Mouse (Mus musculus): ENCODE data around the gene Phrf1. TPM values are rescaled to one million over a fixed set of nuclear protein-coding genes. Genes with fewer than 3 reads are reported as not detected.
A peak's percentile ranks its signal among the peaks of the same experiment; 100 is the strongest.

Gene Phrf1
- polyA plus RNA-seq, 2 experiments, result 42.6 to 65.9 TPM

DNA sequence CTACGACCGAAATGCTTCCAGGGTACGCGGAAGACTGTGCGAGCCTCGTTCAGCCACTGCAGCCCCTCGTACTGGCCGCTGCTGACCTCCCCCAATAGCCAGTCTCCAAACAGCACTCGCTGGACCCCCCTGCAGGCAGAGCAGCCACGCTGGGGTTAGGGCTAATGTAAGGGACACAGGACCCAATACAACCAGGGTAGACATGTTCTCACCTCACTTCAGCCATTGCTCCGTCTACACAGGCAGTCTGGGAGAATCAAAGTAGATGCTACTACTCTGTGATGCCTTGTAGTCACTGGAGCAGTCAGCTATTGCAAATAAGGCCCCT, 36.8 kb downstream of the Phrf1 start:
- Histone ChIP-seq H3K4me1 (ENCODE audit: control insufficient read depth, insufficient read depth, low read length) (peaks cover 8% of the 10 kb centered on the region; the same call in 1 of the 2 replicates), H3K9ac (ENCODE audit: low read depth, low read length, severe bottlenecking) (no peak overlapping the region), H3K4me2 (replicated peaks; ENCODE audit: low read depth, low read length, severe bottlenecking) (peak overlapping the region; percentile 80; the same call in 1 of the 2 replicates), H3K27ac (replicated peaks; ENCODE audit: low read depth, low read length) (no peak overlapping the region), H3K4me3 (replicated peaks; ENCODE audit: low read length) (0 out of 2 replicates have a peak overlapping the region, but pooled peaks have one; percentile 46), H3K9me3 (ENCODE audit: control insufficient read depth, low read length) (no peaks in the 10 kb centered on the region), H3K27me3 (ENCODE audit: control insufficient read depth, insufficient read depth, low read length) (no peaks in the 10 kb centered on the region), H3K36me3 (ENCODE audit: control insufficient read depth, insufficient read depth, low read length) (peaks cover 41% of the 10 kb centered on the region)
- TF ChIP-seq POLR2A (IDR thresholded peaks at IDR 0.05; ENCODE audit: borderline replicate concordance, extremely low read depth, insufficient read depth, insufficient read length), result no peak
- 37% methylated on average over 11 of the region's 11 CpGs for WGBS
- no peak for DNase-seq (ENCODE audit: low spot score)
- ATAC-seq (ENCODE audit: low FRiP score, low read depth), result no peak

DNA sequence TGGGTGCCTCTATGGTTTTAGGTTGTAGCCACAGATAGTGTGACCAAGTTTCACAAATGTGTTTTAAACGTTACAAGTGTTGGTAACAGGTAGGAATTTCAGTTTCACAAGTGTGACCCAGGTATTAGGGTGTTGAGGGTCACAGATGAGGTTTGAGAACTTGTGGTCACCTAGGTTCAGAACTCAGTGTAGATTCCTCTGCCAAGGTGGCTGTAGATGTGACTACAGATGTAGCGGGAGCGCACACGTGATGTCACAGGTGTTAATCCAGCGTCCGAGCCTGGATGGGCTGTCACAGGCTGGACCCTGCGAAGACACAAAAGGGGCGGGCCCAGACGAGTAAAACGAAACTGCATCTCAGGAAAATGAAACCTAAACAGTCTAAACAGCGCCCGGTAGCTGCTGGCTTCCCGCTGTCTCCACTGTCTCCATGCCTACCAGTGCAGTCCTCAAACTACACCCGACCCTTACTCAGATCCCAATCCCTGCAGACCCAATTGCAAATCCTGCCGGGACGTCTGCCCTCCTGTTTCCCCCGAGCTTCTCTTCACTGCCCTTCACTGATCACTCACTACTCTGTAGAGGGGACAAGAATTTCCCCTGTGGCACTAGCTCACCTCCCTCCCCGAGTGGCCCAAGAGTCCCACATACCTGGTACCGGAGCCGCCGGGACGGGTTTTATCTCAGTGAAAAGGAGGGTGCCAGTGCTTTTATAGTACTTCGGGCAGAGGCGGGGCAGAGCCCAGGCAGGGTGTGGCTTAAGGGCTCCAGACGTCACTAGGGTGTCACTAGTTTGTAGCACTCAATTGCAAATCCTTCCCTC, 37.4 kb downstream of the Phrf1 start, which contains the start of gene Irf7:
Gene Irf7, minus strand, starts transcription at position 743 of the 823 bp plus-strand sequence.
- ATAC-seq (ENCODE audit: low FRiP score, low read depth) (peak; percentile 58; the same call in 1 of the 2 replicates), DNase-seq (ENCODE audit: low spot score) (peak; percentile 46)
- Histone ChIP-seq H3K36me3 (ENCODE audit: control insufficient read depth, insufficient read depth, low read length) (peaks cover 36% of the 10 kb centered on the region), H3K9me3 (ENCODE audit: control insufficient read depth, low read length) (no peaks in the 10 kb centered on the region), H3K9ac (ENCODE audit: low read depth, low read length, severe bottlenecking) (peak within 1 kb of the TSS; percentile 53), H3K27ac (replicated peaks; ENCODE audit: low read depth, low read length) (no peak within 1 kb of the TSS), H3K4me2 (replicated peaks; ENCODE audit: low read depth, low read length, severe bottlenecking) (peak within 1 kb of the TSS; percentile 80), H3K4me3 (replicated peaks; ENCODE audit: low read length) (peak within 1 kb of the TSS; percentile 46), H3K27me3 (ENCODE audit: control insufficient read depth, insufficient read depth, low read length) (no peaks in the 10 kb centered on the region), H3K4me1 (ENCODE audit: control insufficient read depth, insufficient read depth, low read length) (peaks cover 8% of the 10 kb centered on the region; the same call in 1 of the 2 replicates)
- no peak for TF ChIP-seq POLR2A (IDR thresholded peaks at IDR 0.05; ENCODE audit: borderline replicate concordance, extremely low read depth, insufficient read depth, insufficient read length)
- 8% methylated on average over 25 of the region's 25 CpGs for WGBS

DNA sequence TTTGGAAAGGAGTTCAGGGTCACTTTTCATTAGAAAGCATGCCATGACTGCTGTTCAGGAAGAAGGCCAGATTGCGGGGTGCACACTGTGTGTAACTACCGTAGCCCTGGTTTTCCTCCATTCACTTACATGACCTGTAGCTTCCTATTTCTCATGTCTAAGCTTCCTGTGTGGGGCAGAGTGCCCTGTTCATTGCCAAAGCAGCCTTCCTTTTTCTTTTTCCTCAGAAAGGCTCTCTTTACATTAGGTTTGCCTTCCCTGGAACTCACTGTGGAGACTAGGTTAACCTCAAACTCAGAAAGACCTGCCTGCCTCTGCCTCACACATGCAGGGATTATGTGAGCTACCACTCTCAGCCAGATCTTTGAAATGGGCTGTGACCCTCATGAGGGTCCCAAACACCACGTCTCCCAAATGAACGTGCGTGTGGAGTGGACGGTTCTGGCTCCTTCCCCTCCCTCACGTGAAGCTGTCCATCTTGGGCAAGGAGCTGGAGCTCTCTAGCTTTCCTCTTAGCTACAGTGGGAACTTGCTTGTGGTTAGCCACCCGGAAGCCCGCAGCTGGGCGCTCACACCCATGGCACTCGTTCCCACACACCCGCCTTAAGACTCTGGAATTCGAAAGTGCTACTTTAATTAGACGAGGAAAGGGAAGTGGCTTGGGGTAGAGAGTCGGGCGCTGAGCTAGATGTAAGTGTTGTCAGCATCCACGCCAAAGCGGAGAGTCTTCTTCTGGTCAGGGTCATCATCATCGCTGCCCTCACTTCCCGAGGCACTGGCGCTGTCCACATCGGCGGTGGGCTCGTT, 40.1 kb downstream of the Phrf1 start:
- no peaks in the 10 kb centered on the region for H3K27me3 ChIP-seq (ENCODE audit: control insufficient read depth, insufficient read depth, low read length)
- DNase-seq (ENCODE audit: low spot score), result no peak
- no peak for TF ChIP-seq POLR2A (IDR thresholded peaks at IDR 0.05; ENCODE audit: borderline replicate concordance, extremely low read depth, insufficient read depth, insufficient read length)
- no peaks in the 10 kb centered on the region for H3K9me3 ChIP-seq (ENCODE audit: control insufficient read depth, low read length)
- no peak overlapping the region for H3K4me3 ChIP-seq (replicated peaks; ENCODE audit: low read length)
- peaks cover 8% of the 10 kb centered on the region for H3K36me3 ChIP-seq (ENCODE audit: control insufficient read depth, insufficient read depth, low read length)
- no peak for ATAC-seq (ENCODE audit: low FRiP score, low read depth)
- 80% methylated on average over 24 of the region's 24 CpGs for WGBS
- H3K4me2 ChIP-seq (replicated peaks; ENCODE audit: low read depth, low read length, severe bottlenecking), result no peak overlapping the region
- H3K9ac ChIP-seq (ENCODE audit: low read depth, low read length, severe bottlenecking), result no peak overlapping the region
- H3K4me1 ChIP-seq (ENCODE audit: control insufficient read depth, insufficient read depth, low read length), result peaks cover 8% of the 10 kb centered on the region; the same call in 1 of the 2 replicates
- H3K27ac ChIP-seq (replicated peaks; ENCODE audit: low read depth, low read length), result no peak overlapping the region

DNA sequence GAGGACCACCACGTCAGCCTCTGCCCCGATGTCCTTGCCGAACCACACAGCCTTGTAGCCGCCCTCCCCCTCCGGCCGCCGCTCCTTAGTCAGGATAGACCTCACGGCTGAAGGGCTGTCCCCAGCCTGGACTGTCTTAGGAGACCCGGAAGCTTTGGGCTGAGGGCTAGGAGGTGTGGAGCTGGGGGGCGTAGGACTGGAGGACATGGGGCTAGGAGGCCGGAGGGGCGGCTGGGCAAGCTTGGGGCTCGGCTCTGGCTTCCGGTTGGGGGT, 40.6 kb downstream of the Phrf1 start:
- no peak for ATAC-seq (ENCODE audit: low FRiP score, low read depth)
- H3K9me3 ChIP-seq (ENCODE audit: control insufficient read depth, low read length), result no peaks in the 10 kb centered on the region
- H3K27me3 ChIP-seq (ENCODE audit: control insufficient read depth, insufficient read depth, low read length), result no peaks in the 10 kb centered on the region
- H3K4me2 ChIP-seq (replicated peaks; ENCODE audit: low read depth, low read length, severe bottlenecking), result no peak overlapping the region
- peaks cover 3% of the 10 kb centered on the region; the same call in 1 of the 2 replicates for H3K36me3 ChIP-seq (ENCODE audit: control insufficient read depth, insufficient read depth, low read length)
- DNase-seq (ENCODE audit: low spot score), result no peak
- 79% methylated on average over 14 of the region's 14 CpGs for WGBS
- TF ChIP-seq POLR2A (IDR thresholded peaks at IDR 0.05; ENCODE audit: borderline replicate concordance, extremely low read depth, insufficient read depth, insufficient read length), result no peak
- no peak overlapping the region for H3K4me3 ChIP-seq (replicated peaks; ENCODE audit: low read length)
- H3K27ac ChIP-seq (replicated peaks; ENCODE audit: low read depth, low read length), result no peak overlapping the region
- H3K4me1 ChIP-seq (ENCODE audit: control insufficient read depth, insufficient read depth, low read length), result peaks cover 8% of the 10 kb centered on the region; the same call in 1 of the 2 replicates
- no peak overlapping the region for H3K9ac ChIP-seq (ENCODE audit: low read depth, low read length, severe bottlenecking)

DNA sequence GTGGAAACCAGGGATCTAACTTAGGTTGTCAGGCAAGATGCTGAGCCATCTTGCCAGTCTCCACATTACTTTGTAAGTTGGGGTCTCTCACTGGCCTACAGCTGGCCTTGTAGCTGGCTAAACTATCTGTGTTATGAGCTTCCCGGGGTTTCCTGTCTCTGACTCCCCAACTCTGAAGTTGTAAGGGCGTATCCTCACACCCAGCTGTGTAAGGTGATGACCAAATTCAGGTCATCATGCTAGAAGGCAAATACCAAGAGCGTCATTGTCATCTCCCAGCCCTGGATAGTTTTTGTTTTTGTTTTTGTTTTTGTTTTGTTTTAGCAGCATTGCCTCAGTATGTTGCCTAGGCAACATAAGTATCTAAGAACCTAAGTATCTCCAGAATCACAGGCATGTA, 42.0 kb downstream of the Phrf1 start:
- DNase-seq (ENCODE audit: low spot score) (no peak), ATAC-seq (ENCODE audit: low FRiP score, low read depth) (no peak)
- no peak overlapping the region for H3K27ac ChIP-seq (replicated peaks; ENCODE audit: low read depth, low read length)
- no peak overlapping the region for H3K4me2 ChIP-seq (replicated peaks; ENCODE audit: low read depth, low read length, severe bottlenecking)
- H3K36me3 ChIP-seq (ENCODE audit: control insufficient read depth, insufficient read depth, low read length), result no peaks in the 10 kb centered on the region
- no peaks in the 10 kb centered on the region for H3K9me3 ChIP-seq (ENCODE audit: control insufficient read depth, low read length)
- no peak overlapping the region for H3K9ac ChIP-seq (ENCODE audit: low read depth, low read length, severe bottlenecking)
- H3K4me1 ChIP-seq (ENCODE audit: control insufficient read depth, insufficient read depth, low read length), result peaks cover 8% of the 10 kb centered on the region; the same call in 1 of the 2 replicates
- H3K27me3 ChIP-seq (ENCODE audit: control insufficient read depth, insufficient read depth, low read length), result no peaks in the 10 kb centered on the region
- no peak for TF ChIP-seq POLR2A (IDR thresholded peaks at IDR 0.05; ENCODE audit: borderline replicate concordance, extremely low read depth, insufficient read depth, insufficient read length)
- WGBS, result 87% methylated on average over 3 of the region's 3 CpGs
- H3K4me3 ChIP-seq (replicated peaks; ENCODE audit: low read length), result no peak overlapping the region
